Mouse (Mus musculus) 3134 (cell line): Measurements from ENCODE around the gene Lmx1a.

Source experiments
- DNase-seq: peaks from one replicate; pipeline ENCODE4 v3.0.0-alpha.2; 2011; ENCODE audit warnings: low spot score; ENCODE audit not compliant: insufficient read length; ENCODE audit errors: extremely low read depth

Gene Lmx1a

DNA sequence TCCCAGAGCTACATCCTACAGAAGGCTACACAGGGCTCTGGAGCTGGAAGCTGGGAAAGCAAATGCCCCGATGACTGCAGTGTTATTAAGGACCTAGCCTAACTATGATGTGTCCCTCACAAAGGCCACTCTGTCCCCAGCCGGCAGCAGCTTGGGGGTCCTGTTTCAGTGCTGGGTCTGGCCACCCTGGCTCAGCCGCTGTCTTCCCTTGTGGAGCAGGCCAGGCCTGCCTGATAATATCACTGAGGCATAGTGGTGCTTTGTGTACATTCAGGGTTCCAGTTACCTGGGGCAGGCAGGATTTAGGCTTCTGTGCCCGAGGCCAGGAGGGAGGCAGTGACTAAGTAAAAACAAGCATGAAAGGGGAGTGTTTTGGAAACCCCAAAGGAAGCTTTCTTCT is 188.9 kb downstream of the Lmx1a start:
- DNase-seq, result no peak

DNA sequence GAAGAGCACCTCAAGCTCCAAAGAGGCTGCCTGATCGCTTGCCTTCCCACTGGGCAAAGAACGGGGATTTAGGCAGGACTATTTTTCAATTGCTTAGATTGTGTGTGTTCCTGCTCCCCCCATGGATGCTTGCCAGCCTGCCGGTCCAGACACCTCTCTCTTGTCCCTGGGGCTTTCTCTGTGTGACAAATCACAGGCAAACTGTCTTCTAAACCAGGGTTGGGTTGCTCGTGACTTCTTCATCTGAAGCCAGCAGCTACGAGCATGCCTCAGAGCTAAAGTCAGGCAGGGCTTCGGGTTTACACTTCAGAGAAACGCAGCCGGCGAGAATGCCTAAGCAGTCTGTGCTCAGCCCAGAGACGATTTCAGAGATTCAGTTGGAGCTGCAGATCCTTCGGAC is 189.3 kb downstream of the Lmx1a start:
- DNase-seq, result no peak

DNA sequence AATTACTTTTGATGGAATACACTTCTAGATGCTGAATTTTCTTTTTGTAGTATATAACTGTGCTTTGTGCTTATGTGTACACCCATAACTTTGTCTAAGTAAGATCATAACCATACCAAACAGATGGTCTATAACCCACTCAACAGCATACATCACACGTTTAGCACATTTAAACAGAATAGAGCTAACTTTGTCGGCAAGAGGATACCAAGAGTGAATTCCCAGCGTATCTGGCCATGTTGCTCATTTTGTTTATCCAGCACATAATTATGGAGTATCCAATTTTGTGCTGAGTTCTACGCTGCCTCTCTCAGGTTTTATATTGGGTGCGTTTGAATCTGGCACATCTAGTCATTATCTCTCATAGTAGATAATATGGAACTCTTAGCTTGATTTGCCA is 196.7 kb downstream of the Lmx1a start:
- no peak for DNase-seq

DNA sequence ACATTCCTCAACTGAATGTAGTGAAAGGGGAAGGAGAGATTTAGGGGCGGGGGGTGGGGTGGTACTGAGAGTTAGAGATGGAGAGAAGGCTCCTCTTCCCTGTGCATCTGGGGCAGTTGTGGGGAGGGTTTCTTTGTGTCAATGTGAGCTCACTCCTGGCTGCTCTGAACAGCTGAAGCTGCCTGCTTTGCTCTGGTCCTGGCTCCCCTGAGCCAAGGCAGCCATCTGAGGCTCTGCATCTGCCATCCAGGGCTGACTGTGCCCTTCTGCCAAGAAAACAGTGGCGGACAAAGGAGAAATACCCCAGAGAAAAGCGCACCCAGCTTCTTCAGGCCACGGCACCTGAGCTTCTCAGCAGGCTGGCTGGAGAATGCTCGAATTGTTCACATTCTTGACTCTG is 199.1 kb downstream of the Lmx1a start:
- no peak for DNase-seq

DNA sequence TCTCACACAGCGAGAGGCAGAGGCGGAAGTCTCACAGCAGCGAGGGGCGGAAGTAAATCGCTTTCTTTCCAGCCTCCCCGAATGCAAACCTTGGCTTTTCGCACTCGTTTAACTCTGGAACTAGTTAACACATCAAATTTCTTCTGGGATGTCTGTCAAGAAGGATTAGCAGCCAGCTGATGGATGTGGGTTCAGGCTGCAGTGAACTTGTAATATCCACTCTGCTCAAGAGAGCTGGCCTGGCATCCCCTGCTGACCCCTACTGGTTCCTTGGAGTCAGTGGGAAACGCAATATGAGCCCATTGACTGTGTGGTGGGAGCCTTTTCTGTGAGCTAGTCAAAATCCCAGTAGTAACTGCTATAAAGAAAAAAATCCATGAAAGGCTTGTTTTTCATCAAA is 199.8 kb downstream of the Lmx1a start:
- no peak for DNase-seq

DNA sequence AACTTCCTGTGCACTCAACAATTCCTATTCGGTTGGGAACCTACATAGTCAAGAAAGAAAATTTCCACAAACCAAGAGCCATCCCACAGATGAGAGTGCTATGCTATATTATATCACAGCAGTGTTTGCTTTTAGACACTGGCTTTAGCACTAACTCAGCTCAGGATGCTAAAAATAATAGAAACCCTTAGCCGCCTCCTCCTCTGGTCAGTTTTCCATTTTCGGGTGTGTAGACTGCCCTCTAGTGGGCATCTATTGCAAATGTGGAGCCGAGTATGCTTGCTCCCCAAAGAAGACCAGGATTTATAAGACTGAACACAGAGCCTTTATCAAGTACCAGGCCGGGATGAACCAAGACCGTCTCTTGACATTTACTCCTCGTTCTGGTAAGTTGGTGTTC is 207.2 kb downstream of the Lmx1a start:
- DNase-seq, result no peak
